Mouse (Mus musculus) gastrocnemius, postnatal 10 days (tissue): ENCODE measurements around the gene Gusb. TPM values are rescaled to one million over a fixed set of nuclear protein-coding genes. Genes with fewer than 3 reads are reported as not detected.
"Not testable (repeated sequence)": the region's sequence is repeated elsewhere in the genome, so short reads cannot be mapped to it uniquely, and the experiment has no call there.

Experiments
- DNase-seq: peaks from one replicate; pipeline ENCODE4 v3.0.0; 2021; ENCODE audit warnings: mixed read lengths
- long read RNA-seq, 2 experiments: library from polyadenylated mRNA; stranded (forward); transcript quantifications; one replicate each; pipeline ENCODE4 v2.0.0; 2021
- total RNA-seq, 2 experiments: library from RNA; stranded (reverse); gene quantifications; 2 replicates each; pipeline ENCODE4 v1.2.3; 2021

Gusb gene
- total RNA-seq, result 10 to 100 TPM; 16.5 to 23.5 TPM
- long read RNA-seq, experiment 1, transcript Gusb-201 (12 exons, 2,687 nt), result major isoform, 27 of 32 reads
- long read RNA-seq, experiment 1, partial matches to known transcripts, result 1 of 32 reads
- long read RNA-seq, experiment 1, other reads (novel, unspliced or antisense), result 4 of 32 reads
- long read RNA-seq, experiment 2, transcript Gusb-201 (12 exons, 2,687 nt), result major isoform, 26 of 31 reads
- long read RNA-seq, experiment 2, partial matches to known transcripts, result 1 of 31 reads
- long read RNA-seq, experiment 2, other reads (novel, unspliced or antisense), result 2 of 31 reads

GRCm38 (mm10) chr5:130002301-130003146, at the start of gene Gusb:
Gusb (minus strand) TSS chr5:130003049.
- DNase-seq, result peak; percentile 78

GRCm38 (mm10) chr5:130052510-130052909, 49.7 kb upstream of the Gusb start:
- DNase-seq, result no peak

- no peak for DNase-seq
These were observed 48.4 kb upstream of the Gusb start for GRCm38 (mm10) chr5:130051073-130051860.

GRCm38 (mm10) chr5:130050416-130050815, 47.6 kb upstream of the Gusb start:
- no peak for DNase-seq

GRCm38 (mm10) chr5:130048786-130049520, 46.1 kb upstream of the Gusb start:
- DNase-seq, result peak; percentile 38

GRCm38 (mm10) chr5:130047013-130047412, 44.2 kb upstream of the Gusb start:
- DNase-seq, result no peak

- no peak for DNase-seq
These were observed 43.7 kb upstream of the Gusb start for GRCm38 (mm10) chr5:130046589-130046988.

GRCm38 (mm10) chr5:130046100-130046499, 43.3 kb upstream of the Gusb start:
- DNase-seq, result no peak

GRCm38 (mm10) chr5:130044201-130044695, 41.4 kb upstream of the Gusb start:
- peak; percentile 67 for DNase-seq

- DNase-seq, result no peak
These were observed 40.9 kb upstream of the Gusb start for GRCm38 (mm10) chr5:130043741-130044140.

- DNase-seq, result no peak
These were observed 38.4 kb upstream of the Gusb start for GRCm38 (mm10) chr5:130041262-130041661.

GRCm38 (mm10) chr5:130040797-130041196, 37.9 kb upstream of the Gusb start:
- no peak for DNase-seq

GRCm38 (mm10) chr5:130037752-130038455, 35.1 kb upstream of the Gusb start:
- peak; percentile 59 for DNase-seq

- DNase-seq, result not testable (repeated sequence)
These were observed 33.5 kb upstream of the Gusb start for GRCm38 (mm10) chr5:130036300-130036699.

GRCm38 (mm10) chr5:130033869-130034268, 31.0 kb upstream of the Gusb start:
- DNase-seq, result no peak

- DNase-seq, result no peak
These were observed 28.9 kb upstream of the Gusb start for GRCm38 (mm10) chr5:130031410-130032390.

GRCm38 (mm10) chr5:130029142-130029897, 26.5 kb upstream of the Gusb start, which contains the start of the genes Asl and Crcp:
Asl (minus strand) TSS chr5:130029247.
Crcp (plus strand) TSS chr5:130029290.
- peak; percentile 82 for DNase-seq

- no peak for DNase-seq
These were observed 24.8 kb upstream of the Gusb start for GRCm38 (mm10) chr5:130027696-130028095.

- DNase-seq, result no peak
These were observed 24.3 kb upstream of the Gusb start for GRCm38 (mm10) chr5:130027134-130027533.
